Comparison of ENCODE assay signal across 20 mouse cellular contexts in the genomic region with DNA sequence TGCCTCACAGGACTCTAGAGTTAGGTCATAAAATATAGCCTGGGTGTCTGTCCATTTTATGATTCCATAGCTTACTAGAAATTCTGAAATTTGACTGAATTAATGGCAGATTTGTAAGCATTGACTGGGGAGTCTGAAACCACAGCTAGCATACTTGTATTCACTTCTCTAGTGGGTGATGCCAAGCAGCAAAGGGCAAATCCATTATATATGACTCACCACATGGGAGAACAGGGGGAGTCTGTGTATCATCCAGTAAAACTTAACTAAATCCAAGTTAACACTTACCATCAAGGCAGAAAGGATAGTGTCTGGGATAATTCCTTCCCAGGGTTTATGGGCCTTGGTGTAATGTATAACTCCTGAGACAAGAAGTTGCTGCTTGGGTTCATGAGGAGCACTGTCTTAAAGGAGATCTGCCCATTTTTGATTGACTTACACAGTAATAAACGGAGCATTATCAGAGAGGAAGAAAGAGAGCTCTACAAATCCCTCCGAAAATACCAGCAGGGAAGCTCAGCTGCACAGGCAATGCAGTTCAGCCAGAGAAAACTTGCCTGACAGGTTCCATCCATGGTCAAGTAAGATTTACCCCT. TPM values are rescaled to one million over a fixed set of nuclear protein-coding genes. Genes with fewer than 3 reads are reported as not detected.
DNase-seq lines count a peak whose midpoint lies in the region; ATAC-seq and TF ChIP-seq lines count a peak whose summit lies in the region.
"Had no signal": no experiment of that assay in that cellular context is flagged by ENCODE, and none has a peak within 500 bp of the region (broad histone marks: within the 10 kb centered on the region; RNA-seq: fewer than 3 reads in every experiment).

No protein-coding gene starts in this region.

- no peak for TF ChIP-seq CTCF in lung, embryonic 14.5 days (IDR thresholded peaks at IDR 0.05; ENCODE audit: low read depth)
- no peak for TF ChIP-seq CTCF in lung, postnatal 0 days (IDR thresholded peaks at IDR 0.05)

- H3K36me3 ChIP-seq in lung, embryonic 14.5 days (ENCODE audit: insufficient read depth), result no peaks in the 10 kb centered on the region
- no peaks in the 10 kb centered on the region for H3K36me3 ChIP-seq in lung, postnatal 0 days (ENCODE audit: insufficient read depth, low read length)
- H3K36me3 ChIP-seq in intestine, embryonic 15.5 days, result no peaks in the 10 kb centered on the region
- H3K36me3 ChIP-seq: heart, embryonic 13.5 days; hindbrain, embryonic 12.5 days had no signal

- TF ChIP-seq EP300 in lung, postnatal 0 days (IDR thresholded peaks at IDR 0.05), result no peak

- H3K4me3 ChIP-seq in lung, embryonic 14.5 days (ENCODE audit: low read depth, low read length), result no peak overlapping the region
- H3K4me3 ChIP-seq in lung, postnatal 0 days (ENCODE audit: low read depth, low read length), result no peak overlapping the region
- no peak overlapping the region for H3K4me3 ChIP-seq in intestine, embryonic 15.5 days (replicated peaks)
- H3K4me3 ChIP-seq: forebrain, embryonic 13.5 days; heart, embryonic 13.5 days; hindbrain, embryonic 12.5 days had no signal

- no peak overlapping the region for H3K4me2 ChIP-seq in lung, embryonic 14.5 days
- no peak overlapping the region for H3K4me2 ChIP-seq in lung, postnatal 0 days (replicated peaks; ENCODE audit: low read depth, low read length)
- no peak overlapping the region for H3K4me2 ChIP-seq in intestine, embryonic 15.5 days (replicated peaks)
- H3K4me2 ChIP-seq: forebrain, embryonic 13.5 days; heart, embryonic 13.5 days; hindbrain, embryonic 12.5 days had no signal

- no peaks in the 10 kb centered on the region for H3K27me3 ChIP-seq in lung, embryonic 14.5 days (ENCODE audit: insufficient read depth, low read length)
- no peaks in the 10 kb centered on the region for H3K27me3 ChIP-seq in lung, postnatal 0 days (replicated peaks; ENCODE audit: insufficient read depth, low read length)
- no peaks in the 10 kb centered on the region for H3K27me3 ChIP-seq in intestine, embryonic 15.5 days (replicated peaks)
- H3K27me3 ChIP-seq: CH12.LX; forebrain, embryonic 13.5 days; hindbrain, embryonic 12.5 days had no signal

- peak; percentile 31 for DNase-seq in lung, embryonic 14.5 days
- DNase-seq in lung, postnatal 0 days (ENCODE audit: low spot score), result no peak
- peak; percentile 32 for DNase-seq in MN1 (ENCODE audit: low spot score)
- DNase-seq in heart, adult 8-10 months (ENCODE audit: low spot score), result no peak
- no peak for DNase-seq in urinary bladder, adult 2 months (ENCODE audit: low spot score)
- no peak for DNase-seq in ovary, adult 18-20 months (ENCODE audit: low spot score)
- DNase-seq: adrenal gland, postnatal 10 days; cerebellum, adult 11-12 months; cerebellum, adult 9-11 months; forebrain, postnatal 0 days; gastrocnemius, postnatal 14 days; heart, postnatal 36 days; kidney, adult 8-10 months had no signal

- no peaks in the 10 kb centered on the region for H3K4me1 ChIP-seq in lung, embryonic 14.5 days (ENCODE audit: insufficient read depth)
- H3K4me1 ChIP-seq in lung, postnatal 0 days (ENCODE audit: insufficient read depth, low read depth, low read length), result no peaks in the 10 kb centered on the region
- peaks cover 6% of the 10 kb centered on the region; the same call in 1 of the 2 replicates for H3K4me1 ChIP-seq in intestine, embryonic 15.5 days (replicated peaks)
- H3K4me1 ChIP-seq: forebrain, embryonic 13.5 days had no signal

- H3K9me3 ChIP-seq in lung, embryonic 14.5 days (ENCODE audit: low read depth, low read length), result no peaks in the 10 kb centered on the region
- no peaks in the 10 kb centered on the region for H3K9me3 ChIP-seq in lung, postnatal 0 days (ENCODE audit: low read length)
- H3K9me3 ChIP-seq in intestine, embryonic 15.5 days, result no peaks in the 10 kb centered on the region
- H3K9me3 ChIP-seq: forebrain, embryonic 13.5 days; heart, embryonic 13.5 days; hindbrain, embryonic 12.5 days had no signal

- H3K27ac ChIP-seq in lung, embryonic 14.5 days (ENCODE audit: low read depth), result no peak overlapping the region
- H3K27ac ChIP-seq in lung, postnatal 0 days (ENCODE audit: low read length), result no peak overlapping the region
- H3K27ac ChIP-seq in intestine, embryonic 15.5 days, result no peak overlapping the region
- H3K27ac ChIP-seq: forebrain, embryonic 13.5 days; heart, embryonic 13.5 days; hindbrain, embryonic 12.5 days had no signal

- no peak for ATAC-seq in lung, embryonic 14.5 days (ENCODE audit: insufficient read depth)
- ATAC-seq in lung, postnatal 0 days, result no peak
- ATAC-seq in intestine, embryonic 15.5 days, result peak; percentile 84
- ATAC-seq: forebrain, embryonic 13.5 days; forebrain, postnatal 0 days; hindbrain, embryonic 16.5 days; inflammation-experienced regulatory T-cells, adult 6 months had no signal

- H3K9ac ChIP-seq in lung, embryonic 14.5 days, result no peak overlapping the region
- no peak overlapping the region for H3K9ac ChIP-seq in lung, postnatal 0 days (replicated peaks; ENCODE audit: low read depth)
- H3K9ac ChIP-seq in intestine, embryonic 15.5 days, result no peak overlapping the region
- H3K9ac ChIP-seq: forebrain, embryonic 13.5 days; forebrain, postnatal 0 days; heart, embryonic 13.5 days; hindbrain, embryonic 12.5 days had no signal

- WGBS in lung, embryonic 14.5 days, result 50% methylated on average over 2 of the region's 2 CpGs
- WGBS in lung, postnatal 0 days, result 38% methylated on average over 2 of the region's 2 CpGs
- WGBS in intestine, embryonic 15.5 days, result 38% methylated on average over 2 of the region's 2 CpGs

RNA-seq across cellular contexts. Expression of a gene that starts 27.6 kb away (rescaled TPM):
- 2.2 and 2.5 TPM in 2 replicates for polyA plus RNA-seq in lung, embryonic 14.5 days (2014; fragmentation: Nextera tagmentation; extraction: Ambion mirVana)
- polyA plus RNA-seq in lung, postnatal 0 days (2015; fragmentation: Nextera tagmentation; extraction: Ambion mirVana), result 6.7 and 7.7 TPM in 2 replicates
- 15.5 and 17.9 TPM in 2 replicates for polyA plus RNA-seq in intestine, embryonic 15.5 days (2015; fragmentation: Nextera tagmentation; extraction: Ambion mirVana)
- 10 to 100 TPM in 3 of 4 experiments, 1 to 10 TPM in 1; 9.5 to 13.5 (median 12.3) TPM for total RNA-seq in heart, adult 8-10 months (2022)
- polyA plus RNA-seq in urinary bladder, adult 2 months (2012; rRNA removed), result 82.6 and 102 TPM in 2 replicates
- total RNA-seq: CH12.LX had no signal
- polyA plus RNA-seq: forebrain, embryonic 13.5 days had no signal

Comparison
In these comparisons a context has a peak if more than half of its experiments do, and no peak if none do; other contexts are left out.
1. DNase-seq: peak in lung, embryonic 14.5 days (single experiment) and MN1 (single experiment); none in lung, postnatal 0 days (single experiment), heart, adult 8-10 months (single experiment), urinary bladder, adult 2 months (single experiment) and ovary, adult 18-20 months (single experiment).